1 mouse cellular context compared by ENCODE assay signal in the genomic region with DNA sequence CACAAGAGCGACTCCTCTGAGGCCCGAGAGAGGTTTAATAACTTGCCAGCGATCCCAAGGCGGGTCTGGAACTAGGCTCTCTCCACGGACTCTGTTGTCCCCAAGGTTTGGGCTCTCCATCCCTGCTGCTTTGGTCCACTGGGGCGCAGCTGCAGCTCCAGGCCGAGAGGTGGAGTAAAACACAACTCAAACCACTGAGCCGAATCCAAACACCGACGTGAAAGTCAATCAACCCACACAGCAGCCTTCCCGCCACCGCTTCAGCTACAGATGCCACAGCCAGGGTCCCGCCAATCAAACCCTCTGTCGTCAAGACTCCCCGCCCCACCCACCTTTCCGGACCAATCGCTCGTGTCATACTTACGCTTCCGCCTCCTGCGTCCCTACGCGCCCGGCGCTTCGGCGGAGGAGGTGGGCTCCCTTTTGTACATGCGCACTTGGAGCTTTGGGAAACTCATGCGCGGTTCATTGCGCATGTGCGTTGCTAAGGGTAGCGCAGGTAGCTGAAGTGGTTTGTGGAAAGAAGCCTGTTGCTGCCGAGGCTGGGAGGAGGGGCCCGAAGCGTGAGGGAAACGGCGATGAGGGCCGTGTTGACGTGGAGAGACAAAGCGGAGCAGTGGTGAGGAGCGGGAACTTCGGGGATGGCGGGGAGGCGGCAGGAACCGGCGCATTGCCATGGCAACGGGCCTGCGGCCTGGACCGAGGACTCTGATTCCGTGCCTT.
TF ChIP-seq lines count a peak whose summit lies in the region.

A gene (minus strand): TSS at position 281 of the 723 bp plus-strand sequence.
A gene (plus strand): TSS at position 380 of the 723 bp plus-strand sequence.

TF ChIP-seq in MEL, 35 proteins besides CTCF, POLR2A, EP300 and RAD21 (continued from another document):
- TF ChIP-seq ETS1 (IDR thresholded peaks at IDR 0.05; ENCODE audit: low read depth, low read length): peak; percentile 33; the same call in 1 of the 2 replicates
- peak; percentile 97 for TF ChIP-seq E2F4 (IDR thresholded peaks at IDR 0.05; ENCODE audit: borderline replicate concordance, low read depth, low read length)
- TF ChIP-seq MYC (IDR thresholded peaks at IDR 0.05; ENCODE audit: low read depth, low read length): no peak
- TF ChIP-seq MAFK (IDR thresholded peaks at IDR 0.05; ENCODE audit: borderline replicate concordance, low read depth, low read length): no peak
- peak; percentile 85 for TF ChIP-seq HCFC1 (IDR thresholded peaks at IDR 0.05; ENCODE audit: low read depth, low read length)
- TF ChIP-seq NELFE (IDR thresholded peaks at IDR 0.05; ENCODE audit: low read depth, low read length): peak; percentile 69
- no peak for TF ChIP-seq BHLHE40 (IDR thresholded peaks at IDR 0.05; ENCODE audit: borderline replicate concordance, low read depth, low read length)
- TF ChIP-seq CHD2 (IDR thresholded peaks at IDR 0.05; ENCODE audit: low read length): no peak
- TF ChIP-seq POLR2AphosphoS2 (IDR thresholded peaks at IDR 0.05; ENCODE audit: low read length): peak; percentile 68; the same call in 1 of the 2 replicates
- no peak for TF ChIP-seq GABPA (IDR thresholded peaks at IDR 0.05; ENCODE audit: low read depth, low read length)
- no peak for TF ChIP-seq USF2 (IDR thresholded peaks at IDR 0.05; ENCODE audit: borderline replicate concordance in 1 of 2, insufficient read depth in 1 of 2, low read depth in 1 of 2, low read length in 2 of 2)
- peak; percentile 73 for TF ChIP-seq TBP (IDR thresholded peaks at IDR 0.05; ENCODE audit: low read depth, low read length)
- no peak for TF ChIP-seq TAL1 (IDR thresholded peaks at IDR 0.05; ENCODE audit: low read length)
- TF ChIP-seq ELF1 (IDR thresholded peaks at IDR 0.05; ENCODE audit: low read depth, low read length): peak; percentile 92
- TF ChIP-seq CHD1 (IDR thresholded peaks at IDR 0.05; ENCODE audit: low read depth, low read length): no peak
- no peak; the same call in 1 of the 2 replicates for TF ChIP-seq UBTF (IDR thresholded peaks at IDR 0.05; ENCODE audit: borderline replicate concordance, insufficient read depth, low read depth, low read length)
- peak; percentile 4; the same call in 1 of the 2 replicates for TF ChIP-seq RCOR1 (IDR thresholded peaks at IDR 0.05; ENCODE audit: low read depth, low read length)
- peak; percentile 94 for TF ChIP-seq MXI1 (IDR thresholded peaks at IDR 0.05; ENCODE audit: low read depth, low read length)
- TF ChIP-seq SIN3A (IDR thresholded peaks at IDR 0.05; ENCODE audit: low read length): peak; percentile 95
- TF ChIP-seq MAZ (IDR thresholded peaks at IDR 0.05; ENCODE audit: low read depth, low read length): peak; percentile 58; the same call in 1 of the 2 replicates
- no peak for TF ChIP-seq ZKSCAN1 (IDR thresholded peaks at IDR 0.05; ENCODE audit: low read depth, low read length)
